Mouse (Mus musculus) right cerebral cortex, postnatal 10 days (tissue): ENCODE measurements at regions not wholly inside any gene's neighbourhood (a gene's known extent, or its start where the extent isn't known, plus 50 kb on each side); places are given as distances from the start of the nearest gene placed in this dataset.

ENCODE experiments used
- DNase-seq, 2 experiments: peaks; one replicate each; pipeline ENCODE4 v3.0.0; 2021; ENCODE audit warnings: low spot score in 2 of 2

DNA sequence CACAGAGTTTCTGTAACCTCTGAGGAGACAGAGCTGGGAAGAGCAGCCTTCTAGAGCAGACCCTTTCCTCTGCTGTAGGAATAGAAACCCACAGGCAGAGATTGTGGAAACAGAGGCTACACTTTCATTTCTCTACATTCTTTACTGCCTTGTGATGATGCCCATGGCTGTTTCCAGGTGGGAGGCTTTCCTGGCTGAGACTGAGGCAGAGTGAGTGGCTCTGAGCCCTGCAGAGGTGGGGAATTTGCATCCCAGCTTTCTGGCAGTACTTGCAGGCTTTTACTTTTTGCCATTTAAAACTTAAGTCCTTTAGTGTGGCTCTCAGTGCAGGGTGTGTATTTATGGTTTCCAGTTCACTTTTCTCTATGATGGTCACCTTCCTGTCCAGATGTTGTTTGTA lies 50.5 kb upstream of the Slc22a23 start:
- DNase-seq, result no peak

DNA sequence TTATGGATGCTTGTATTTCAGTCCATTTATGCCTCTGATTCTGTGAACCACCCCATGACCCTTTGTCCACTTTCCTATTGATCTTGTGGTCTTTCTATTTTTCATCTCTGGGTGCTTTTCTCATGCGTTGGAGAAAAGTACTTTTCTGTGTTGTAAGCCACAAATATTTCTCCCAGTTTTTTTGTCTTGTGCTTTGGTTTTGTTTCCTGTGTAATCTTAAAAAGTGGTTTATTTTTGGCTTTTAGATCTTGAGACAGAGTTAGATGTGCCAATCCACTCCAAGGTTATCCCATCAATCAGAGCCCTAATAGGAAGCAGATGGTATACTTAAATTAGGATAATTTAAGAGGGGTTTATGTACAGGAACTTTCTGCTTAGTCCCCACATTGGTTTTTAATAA lies 50.0 kb upstream of the Slc22a23 start:
- DNase-seq, result no peak
